Mouse (Mus musculus): ENCODE measurements around the gene Irx1.

Irx1 gene

GRCm38 (mm10) chr13:71963356-71964351 is at the start of gene Irx1:
Gene Irx1 (minus strand): TSS chr13:71963723.
- DNase-seq: no peak

- no peak for DNase-seq
Observed at GRCm38 (mm10) chr13:71979932-71980655, 16.6 kb upstream of the Irx1 start.

- DNase-seq: no peak
Observed at GRCm38 (mm10) chr13:71975753-71976152, 12.2 kb upstream of the Irx1 start.

GRCm38 (mm10) chr13:71968286-71968685 is 4.8 kb upstream of the Irx1 start:
- no peak for DNase-seq

GRCm38 (mm10) chr13:71967341-71968250 is 4.1 kb upstream of the Irx1 start:
- DNase-seq: no peak

- no peak for DNase-seq
Observed at GRCm38 (mm10) chr13:71966631-71967030, 3.1 kb upstream of the Irx1 start.

GRCm38 (mm10) chr13:71964366-71964765 is 843 bp upstream of the Irx1 start:
- no peak for DNase-seq

GRCm38 (mm10) chr13:71962661-71963355 is 715 bp downstream of the Irx1 start:
- no peak for DNase-seq

GRCm38 (mm10) chr13:71961891-71962660 is 1.4 kb downstream of the Irx1 start:
- DNase-seq: no peak

- no peak for DNase-seq
Observed at GRCm38 (mm10) chr13:71960846-71961735, 2.4 kb downstream of the Irx1 start.

GRCm38 (mm10) chr13:71960277-71960672 is 3.2 kb downstream of the Irx1 start:
- no peak for DNase-seq

- no peak for DNase-seq
Observed at GRCm38 (mm10) chr13:71959361-71960276, 3.9 kb downstream of the Irx1 start.

GRCm38 (mm10) chr13:71958651-71959050 is 4.9 kb downstream of the Irx1 start:
- DNase-seq: no peak

- DNase-seq: no peak
Observed at GRCm38 (mm10) chr13:71957811-71958351, 5.6 kb downstream of the Irx1 start.

GRCm38 (mm10) chr13:71957147-71957546 is 6.4 kb downstream of the Irx1 start:
- DNase-seq: no peak

GRCm38 (mm10) chr13:71956481-71956880 is 7.0 kb downstream of the Irx1 start:
- no peak for DNase-seq

GRCm38 (mm10) chr13:71951966-71952365 is 11.6 kb downstream of the Irx1 start:
- DNase-seq: no peak

- no peak for DNase-seq
Observed at GRCm38 (mm10) chr13:71949859-71950258, 13.7 kb downstream of the Irx1 start.

GRCm38 (mm10) chr13:71910361-71910760 is 53.2 kb downstream of the Irx1 start:
- no peak for DNase-seq

Measured in layer of hippocampus, adult 9-11 months (tissue).